Mouse (Mus musculus): ENCODE data around the gene Calcb. TPM values are rescaled to one million over a fixed set of nuclear protein-coding genes. Genes with fewer than 3 reads are reported as not detected.
A peak's percentile ranks its signal among the peaks of the same experiment; 100 is the strongest.

The Calcb gene
- polyA plus RNA-seq (2012; rRNA removed), result not detected in 2 replicates

GRCm38 (mm10) chr7:114718300-114718699 is at the start of gene Calcb:
TSS of gene Calcb (plus strand) at chr7:114718643.
- H3K4me1 ChIP-seq (ENCODE audit: control insufficient read depth, insufficient read depth, low read length), result no peaks in the 10 kb centered on the region
- 5% methylated on average over 11 of the region's 11 CpGs for WGBS
- TF ChIP-seq POLR2A (IDR thresholded peaks at IDR 0.05; ENCODE audit: low read depth, low read length), result no peak
- no peak for TF ChIP-seq CTCF (conservative IDR thresholded peaks at IDR 0.05; ENCODE audit: insufficient read depth, insufficient read length, low read depth, low read length)
- H3K27me3 ChIP-seq (replicated peaks; ENCODE audit: control insufficient read depth, insufficient read depth, low read length), result no peaks in the 10 kb centered on the region
- no peak within 1 kb of the TSS for H3K4me3 ChIP-seq (ENCODE audit: insufficient read depth, low read depth, low read length)
- DNase-seq, result no peak
- no peak within 1 kb of the TSS for H3K27ac ChIP-seq (ENCODE audit: insufficient read depth, low read depth, low read length)
- no peaks in the 10 kb centered on the region for H3K36me3 ChIP-seq (ENCODE audit: control insufficient read depth, insufficient read depth, low read length)

DNA sequence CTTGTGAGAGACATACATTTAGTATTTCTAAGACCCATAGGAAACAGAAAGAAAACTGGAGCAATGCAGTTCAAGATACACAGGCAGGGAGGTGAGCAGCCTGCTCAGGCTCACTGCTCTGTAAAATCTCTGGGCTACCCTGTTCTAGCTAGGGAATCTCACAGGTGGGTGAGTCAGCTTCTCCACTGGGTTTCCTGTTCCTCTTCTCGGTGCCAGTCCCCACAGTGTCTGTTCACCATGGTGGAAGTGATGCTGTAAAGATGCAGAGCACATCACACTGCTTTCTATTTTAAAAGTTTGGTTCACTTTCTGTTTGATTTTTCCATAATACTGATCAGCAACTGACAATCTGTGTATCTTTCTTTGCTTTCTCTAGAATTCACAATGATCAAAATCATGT is 47.0 kb upstream of the Calcb start:
- Histone ChIP-seq H3K36me3 (ENCODE audit: control insufficient read depth, insufficient read depth, low read length) (no peaks in the 10 kb centered on the region), H3K27me3 (replicated peaks; ENCODE audit: control insufficient read depth, insufficient read depth, low read length) (no peaks in the 10 kb centered on the region), H3K27ac (ENCODE audit: insufficient read depth, low read depth, low read length) (no peak overlapping the region), H3K4me3 (ENCODE audit: insufficient read depth, low read depth, low read length) (no peak overlapping the region), H3K4me1 (ENCODE audit: control insufficient read depth, insufficient read depth, low read length) (no peaks in the 10 kb centered on the region)
- no peak for TF ChIP-seq POLR2A (IDR thresholded peaks at IDR 0.05; ENCODE audit: low read depth, low read length)
- no peak for TF ChIP-seq CTCF (conservative IDR thresholded peaks at IDR 0.05; ENCODE audit: insufficient read depth, insufficient read length, low read depth, low read length)
- no peak for DNase-seq
- WGBS, result 53% methylated on average over 1 of the region's 1 CpGs

DNA sequence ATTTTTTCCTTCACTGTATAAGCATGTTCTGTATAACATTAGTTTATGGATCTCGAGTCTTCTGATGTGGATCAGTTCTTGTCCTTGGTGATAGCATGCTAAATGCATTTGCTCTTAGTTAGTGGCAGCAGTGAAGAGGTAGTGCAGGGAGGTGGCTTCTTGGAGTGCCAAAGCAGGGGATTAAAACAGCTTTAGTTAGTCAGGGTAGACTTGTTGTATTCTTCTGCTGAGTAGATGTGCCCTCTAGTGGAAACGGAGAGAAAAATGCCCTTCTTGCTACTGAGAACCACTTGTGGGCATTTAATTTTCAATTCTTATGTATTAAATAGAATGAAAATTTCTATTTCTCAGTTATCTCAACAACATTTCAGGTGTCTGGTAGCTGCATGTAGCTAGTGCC is 45.7 kb upstream of the Calcb start:
- DNase-seq, result peak; percentile 27
- Histone ChIP-seq H3K4me3 (ENCODE audit: insufficient read depth, low read depth, low read length) (no peak overlapping the region), H3K27me3 (replicated peaks; ENCODE audit: control insufficient read depth, insufficient read depth, low read length) (no peaks in the 10 kb centered on the region), H3K4me1 (ENCODE audit: control insufficient read depth, insufficient read depth, low read length) (no peaks in the 10 kb centered on the region), H3K27ac (ENCODE audit: insufficient read depth, low read depth, low read length) (no peak overlapping the region), H3K36me3 (ENCODE audit: control insufficient read depth, insufficient read depth, low read length) (no peaks in the 10 kb centered on the region)
- no peak for TF ChIP-seq POLR2A (IDR thresholded peaks at IDR 0.05; ENCODE audit: low read depth, low read length)
- 0 out of 2 replicates have a peak, but pooled peaks have one; percentile 15 for TF ChIP-seq CTCF (conservative IDR thresholded peaks at IDR 0.05; ENCODE audit: insufficient read depth, insufficient read length, low read depth, low read length)
- WGBS, result 26% methylated on average over 2 of the region's 2 CpGs

GRCm38 (mm10) chr7:114692339-114692738 is 26.1 kb upstream of the Calcb start:
- Histone ChIP-seq H3K4me3 (ENCODE audit: insufficient read depth, low read depth, low read length) (no peak overlapping the region), H3K27me3 (replicated peaks; ENCODE audit: control insufficient read depth, insufficient read depth, low read length) (no peaks in the 10 kb centered on the region), H3K4me1 (ENCODE audit: control insufficient read depth, insufficient read depth, low read length) (no peaks in the 10 kb centered on the region), H3K36me3 (ENCODE audit: control insufficient read depth, insufficient read depth, low read length) (no peaks in the 10 kb centered on the region), H3K27ac (ENCODE audit: insufficient read depth, low read depth, low read length) (no peak overlapping the region)
- DNase-seq, result peak; percentile 18
- no peak for TF ChIP-seq POLR2A (IDR thresholded peaks at IDR 0.05; ENCODE audit: low read depth, low read length)
- 0 out of 2 replicates have a peak, but pooled peaks have one; percentile 18 for TF ChIP-seq CTCF (conservative IDR thresholded peaks at IDR 0.05; ENCODE audit: insufficient read depth, insufficient read length, low read depth, low read length)

GRCm38 (mm10) chr7:114700871-114701270 is 17.6 kb upstream of the Calcb start:
- Histone ChIP-seq H3K4me1 (ENCODE audit: control insufficient read depth, insufficient read depth, low read length) (no peaks in the 10 kb centered on the region), H3K27ac (ENCODE audit: insufficient read depth, low read depth, low read length) (no peak overlapping the region), H3K36me3 (ENCODE audit: control insufficient read depth, insufficient read depth, low read length) (no peaks in the 10 kb centered on the region), H3K4me3 (ENCODE audit: insufficient read depth, low read depth, low read length) (no peak overlapping the region), H3K27me3 (replicated peaks; ENCODE audit: control insufficient read depth, insufficient read depth, low read length) (no peaks in the 10 kb centered on the region)
- 10% methylated on average over 2 of the region's 2 CpGs for WGBS
- DNase-seq, result no peak
- TF ChIP-seq CTCF (conservative IDR thresholded peaks at IDR 0.05; ENCODE audit: insufficient read depth, insufficient read length, low read depth, low read length) (no peak), POLR2A (IDR thresholded peaks at IDR 0.05; ENCODE audit: low read depth, low read length) (no peak)

GRCm38 (mm10) chr7:114706716-114707115 is 11.7 kb upstream of the Calcb start:
- DNase-seq, result no peak
- no peak overlapping the region for H3K27ac ChIP-seq (ENCODE audit: insufficient read depth, low read depth, low read length)
- no peaks in the 10 kb centered on the region for H3K4me1 ChIP-seq (ENCODE audit: control insufficient read depth, insufficient read depth, low read length)
- WGBS, result 71% methylated on average over 4 of the region's 4 CpGs
- H3K36me3 ChIP-seq (ENCODE audit: control insufficient read depth, insufficient read depth, low read length), result no peaks in the 10 kb centered on the region
- no peak overlapping the region for H3K4me3 ChIP-seq (ENCODE audit: insufficient read depth, low read depth, low read length)
- H3K27me3 ChIP-seq (replicated peaks; ENCODE audit: control insufficient read depth, insufficient read depth, low read length), result no peaks in the 10 kb centered on the region
- TF ChIP-seq POLR2A (IDR thresholded peaks at IDR 0.05; ENCODE audit: low read depth, low read length), result no peak
- TF ChIP-seq CTCF (conservative IDR thresholded peaks at IDR 0.05; ENCODE audit: insufficient read depth, insufficient read length, low read depth, low read length), result no peak

DNA sequence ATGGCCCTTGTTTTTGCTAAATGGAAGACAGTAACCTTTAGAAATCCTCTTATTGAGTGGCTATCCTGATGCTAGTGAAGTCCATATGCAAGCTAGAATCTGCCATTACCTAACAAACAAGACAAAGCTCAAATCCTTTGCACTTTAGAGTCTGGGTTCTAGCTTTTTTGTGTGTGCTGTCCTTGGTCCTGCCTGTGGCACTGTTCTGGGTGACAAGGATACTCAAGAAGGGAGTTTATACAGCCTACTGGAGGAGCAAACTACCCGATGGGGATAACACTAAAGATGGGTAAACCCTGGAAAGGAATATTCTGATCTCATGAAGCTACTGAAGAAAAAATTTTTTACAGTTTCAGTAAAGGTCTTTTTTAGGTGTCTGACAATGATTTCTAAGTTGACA is 11.0 kb upstream of the Calcb start:
- no peak for TF ChIP-seq CTCF (conservative IDR thresholded peaks at IDR 0.05; ENCODE audit: insufficient read depth, insufficient read length, low read depth, low read length)
- no peak for TF ChIP-seq POLR2A (IDR thresholded peaks at IDR 0.05; ENCODE audit: low read depth, low read length)
- Histone ChIP-seq H3K4me1 (ENCODE audit: control insufficient read depth, insufficient read depth, low read length) (no peaks in the 10 kb centered on the region), H3K27ac (ENCODE audit: insufficient read depth, low read depth, low read length) (no peak overlapping the region), H3K4me3 (ENCODE audit: insufficient read depth, low read depth, low read length) (no peak overlapping the region), H3K27me3 (replicated peaks; ENCODE audit: control insufficient read depth, insufficient read depth, low read length) (no peaks in the 10 kb centered on the region), H3K36me3 (ENCODE audit: control insufficient read depth, insufficient read depth, low read length) (no peaks in the 10 kb centered on the region)
- DNase-seq, result no peak
- 68% methylated on average over 1 of the region's 1 CpGs for WGBS

Measured in kidney, adult 2 months (tissue).